Mouse (Mus musculus) forebrain, embryonic 14.5 days (tissue): ENCODE measurements at regions not wholly inside any gene's neighbourhood (a gene's known extent, or its start where the extent isn't known, plus 50 kb on each side); places are given as distances from the start of the nearest gene placed in this dataset.

Experiments
- ATAC-seq: fragments of 200-750 bp; cut with Nextera tagmentation; 2 replicates; pipeline ENCODE4 v1.8.0; 2017; ENCODE audit warnings: mild to moderate bottlenecking, moderate library complexity
- DNase-seq: peaks from one replicate; pipeline ENCODE4 v3.0.0-alpha.2; 2015; ENCODE audit warnings: low spot score
- H3K27ac ChIP-seq: fragments of 300-500 bp; sonication (generic); 2 replicates; pipeline ENCODE4 v1.5.1; 2014; ENCODE audit warnings: low read depth, mild to moderate bottlenecking, control low read depth, low read length, moderate library complexity
- H3K27me3 ChIP-seq: fragments of 300-500 bp; sonication (generic); replicated peaks from 2 replicates; pipeline ENCODE4 v1.6.1; 2014; ENCODE audit warnings: low read length, control low read depth, mixed read lengths; ENCODE audit not compliant: control insufficient read depth, insufficient read depth
- H3K36me3 ChIP-seq: fragments of 300-500 bp; sonication (generic); 2 replicates; pipeline ENCODE4 v1.6.1; 2014; ENCODE audit warnings: low read length, control low read depth; ENCODE audit not compliant: control insufficient read depth, insufficient read depth
- H3K4me1 ChIP-seq: fragments of 300-500 bp; sonication (generic); 2 replicates; pipeline ENCODE4 v1.6.1; 2014; ENCODE audit warnings: antibody characterized with exemption, low read length, control low read depth; ENCODE audit not compliant: control insufficient read depth, insufficient read depth
- H3K4me2 ChIP-seq: fragments of 300-500 bp; sonication (generic); 2 replicates; pipeline ENCODE4 v1.6.1; 2014; ENCODE audit warnings: mild to moderate bottlenecking, control low read depth, low read length
- H3K4me3 ChIP-seq: fragments of 300-500 bp; sonication (generic); 2 replicates; pipeline ENCODE4 v1.5.1; 2014; ENCODE audit warnings: low read depth, low read length, control low read depth
- H3K9ac ChIP-seq: fragments of 300-500 bp; sonication (generic); 2 replicates; pipeline ENCODE4 v1.6.1; 2014; ENCODE audit warnings: mild to moderate bottlenecking, low read length, control low read depth, moderate library complexity
- H3K9me3 ChIP-seq: fragments of 300-500 bp; sonication (generic); replicated peaks from 2 replicates; pipeline ENCODE4 v1.6.1; 2016; ENCODE audit warnings: low read length, control low read depth, mixed read lengths; ENCODE audit not compliant: control insufficient read depth
- WGBS: fragments of 180-500 bp; shearing (Covaris S2); extraction: QIAGEN DNeasy Blood & Tissue Kit; methylation state at CpG from one replicate; pipeline ENCODE4 v1.1.7; 2014; 5-methylcytosine and 5-hydroxymethylcytosine counted together

DNA sequence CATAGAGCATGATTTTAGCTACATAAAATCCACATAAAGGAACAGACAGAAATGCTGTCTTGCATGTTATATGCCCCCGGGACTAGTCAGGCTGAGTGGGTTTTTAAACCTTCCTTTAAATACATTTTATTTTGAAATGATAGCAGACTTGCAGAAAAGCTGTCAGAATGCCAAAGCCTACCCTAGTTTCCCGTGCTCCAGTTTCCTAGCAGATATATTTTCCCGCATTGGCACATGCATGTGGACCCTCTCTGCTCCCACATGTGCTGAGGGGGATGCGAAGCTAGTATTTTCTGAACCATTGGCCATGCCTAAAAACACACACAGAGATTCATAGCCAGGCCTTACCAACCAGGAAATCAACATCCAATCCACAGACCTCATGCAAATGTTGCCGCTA is 105.8 kb downstream of the Utp6 start:
- Histone ChIP-seq H3K9me3 (no peaks in the 10 kb centered on the region), H3K27me3 (no peaks in the 10 kb centered on the region), H3K4me3 (no peak overlapping the region), H3K27ac (no peak overlapping the region), H3K9ac (no peak overlapping the region), H3K36me3 (no peaks in the 10 kb centered on the region), H3K4me2 (no peak overlapping the region), H3K4me1 (no peaks in the 10 kb centered on the region)
- peak; percentile 15 for DNase-seq
- no peak for ATAC-seq
- 91% methylated on average over 5 of the region's 5 CpGs for WGBS

DNA sequence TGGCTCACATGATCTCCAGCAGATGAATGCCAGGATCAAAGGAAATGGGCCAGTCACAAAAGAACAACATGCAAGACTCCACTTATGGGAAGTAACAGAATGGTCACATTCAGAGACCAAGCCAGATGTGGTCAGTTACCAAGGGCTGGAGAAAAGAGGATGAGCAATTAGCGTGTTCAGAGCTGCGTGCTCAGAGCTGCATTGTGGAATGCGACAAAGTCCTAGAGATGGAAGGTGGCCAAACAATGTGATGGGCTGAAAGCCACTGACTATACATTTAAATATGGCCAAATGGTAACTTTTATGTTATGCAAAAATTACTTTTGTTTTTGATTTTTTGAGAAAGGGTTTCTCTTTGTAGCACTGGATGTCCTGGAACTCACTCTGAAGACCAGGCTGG is 112.6 kb downstream of the Utp6 start:
- no peaks in the 10 kb centered on the region for H3K36me3 ChIP-seq
- H3K27ac ChIP-seq: no peak overlapping the region
- DNase-seq: no peak
- no peaks in the 10 kb centered on the region for H3K4me1 ChIP-seq
- H3K9ac ChIP-seq: no peak overlapping the region
- 73% methylated on average over 3 of the region's 3 CpGs for WGBS
- ATAC-seq: no peak
- H3K4me2 ChIP-seq: no peak overlapping the region
- no peaks in the 10 kb centered on the region for H3K27me3 ChIP-seq
- H3K9me3 ChIP-seq: no peaks in the 10 kb centered on the region
- H3K4me3 ChIP-seq: no peak overlapping the region

DNA sequence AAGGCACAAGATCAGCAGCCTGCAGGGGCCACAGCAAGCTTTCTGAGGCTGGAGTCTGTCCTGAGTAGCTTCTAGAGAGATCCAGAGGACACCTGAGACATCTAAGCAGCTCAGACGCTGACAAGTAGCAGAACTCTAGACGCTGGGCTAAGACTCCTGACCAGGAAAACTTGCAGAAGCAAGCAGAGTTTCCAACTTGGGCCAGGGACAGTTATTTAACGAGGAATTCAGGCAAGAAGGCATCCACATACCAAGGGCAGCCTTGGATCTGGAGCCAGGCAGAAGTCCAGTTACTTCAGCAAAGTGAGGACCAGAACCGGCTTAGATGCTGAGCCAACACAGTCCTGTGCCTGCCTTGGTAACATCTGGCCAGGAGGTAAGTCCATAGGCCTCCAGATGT is 117.8 kb downstream of the Utp6 start:
- no peaks in the 10 kb centered on the region for H3K27me3 ChIP-seq
- WGBS: 80% methylated on average over 4 of the region's 4 CpGs
- ATAC-seq: no peak
- no peak overlapping the region for H3K4me2 ChIP-seq
- H3K36me3 ChIP-seq: no peaks in the 10 kb centered on the region
- no peaks in the 10 kb centered on the region for H3K9me3 ChIP-seq
- H3K9ac ChIP-seq: no peak overlapping the region
- no peak overlapping the region for H3K4me3 ChIP-seq
- H3K4me1 ChIP-seq: no peaks in the 10 kb centered on the region
- no peak for DNase-seq
- no peak overlapping the region for H3K27ac ChIP-seq

DNA sequence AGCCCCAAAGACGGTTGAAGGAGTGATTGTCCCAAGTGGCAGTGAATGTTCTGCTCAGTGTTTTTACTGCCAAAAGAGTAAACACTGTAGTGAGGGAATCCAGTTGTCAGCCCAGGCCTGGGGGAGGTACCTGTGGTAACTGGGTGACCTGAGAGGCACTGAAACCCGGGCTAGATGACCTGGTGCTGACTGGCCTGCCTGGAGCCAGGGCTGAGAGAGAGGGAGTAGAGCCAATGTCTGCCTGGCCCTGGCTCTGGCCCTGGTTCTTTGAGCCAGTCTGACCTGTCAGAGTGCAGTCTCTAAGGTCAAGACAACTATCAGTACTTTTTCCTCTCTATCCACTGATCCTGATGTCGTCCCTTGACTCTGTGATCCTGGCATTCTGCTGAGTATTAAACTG is 119.2 kb downstream of the Utp6 start:
- H3K36me3 ChIP-seq: no peaks in the 10 kb centered on the region
- no peak for DNase-seq
- WGBS: 66% methylated on average over 3 of the region's 3 CpGs

DNA sequence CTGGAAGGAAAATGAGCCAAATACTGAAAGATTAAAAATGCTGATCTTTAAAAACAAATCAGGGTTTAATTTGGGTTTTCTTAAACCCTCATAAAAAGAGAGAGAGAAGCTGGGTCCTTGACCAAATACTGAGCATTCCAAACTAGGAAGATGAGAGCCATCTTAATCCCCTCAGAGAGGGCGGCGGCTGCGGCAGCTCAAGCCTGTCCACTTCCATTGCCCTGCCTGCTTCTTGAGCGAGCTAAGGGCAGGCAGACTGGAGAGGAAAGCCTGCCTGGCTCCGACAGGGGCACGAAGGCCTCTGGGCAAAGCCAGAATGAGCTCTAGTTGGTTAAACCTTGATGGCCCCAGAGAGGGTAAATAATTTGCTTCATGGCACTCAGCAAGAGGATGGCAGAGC is 122.2 kb downstream of the Utp6 start:
- DNase-seq (no peak), ATAC-seq (no peak)
- H3K9me3 ChIP-seq: no peaks in the 10 kb centered on the region
- no peak overlapping the region for H3K9ac ChIP-seq
- no peak overlapping the region for H3K27ac ChIP-seq
- no peak overlapping the region for H3K4me3 ChIP-seq
- no peaks in the 10 kb centered on the region for H3K27me3 ChIP-seq
- WGBS: 78% methylated on average over 6 of the region's 6 CpGs
- no peaks in the 10 kb centered on the region for H3K36me3 ChIP-seq
- H3K4me2 ChIP-seq: no peak overlapping the region
- H3K4me1 ChIP-seq: no peaks in the 10 kb centered on the region

More for the DNA sequence above, 119.2 kb downstream of the Utp6 start:
- no peaks in the 10 kb centered on the region for H3K27me3 ChIP-seq
- H3K27ac ChIP-seq: no peak overlapping the region
- no peak overlapping the region for H3K4me2 ChIP-seq
- H3K4me1 ChIP-seq: no peaks in the 10 kb centered on the region
- no peaks in the 10 kb centered on the region for H3K9me3 ChIP-seq
- ATAC-seq: no peak
- H3K9ac ChIP-seq: no peak overlapping the region
- H3K4me3 ChIP-seq: no peak overlapping the region

DNA sequence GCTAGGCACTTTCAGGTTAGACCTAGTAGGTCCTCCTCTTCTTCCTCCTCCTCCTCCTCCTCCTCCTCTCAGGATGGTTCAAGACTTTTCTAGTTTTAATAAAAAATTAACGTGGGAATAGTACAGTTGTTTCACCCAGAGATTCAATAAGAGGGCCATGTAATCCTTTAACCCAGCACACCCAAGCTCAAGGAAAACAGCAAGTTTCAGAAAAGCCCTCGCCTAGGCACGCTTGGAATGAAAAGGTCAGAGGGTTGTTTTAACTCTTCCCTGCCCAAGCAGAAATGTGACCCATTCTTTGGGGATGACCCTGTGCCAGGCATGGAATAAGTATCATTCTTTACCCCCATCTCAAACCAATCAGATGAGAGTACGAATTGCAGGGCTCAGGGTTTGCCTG is 124.1 kb downstream of the Utp6 start:
- Histone ChIP-seq H3K4me1 (no peaks in the 10 kb centered on the region), H3K4me2 (no peak overlapping the region), H3K9ac (no peak overlapping the region), H3K27ac (no peak overlapping the region), H3K27me3 (no peaks in the 10 kb centered on the region), H3K36me3 (no peaks in the 10 kb centered on the region), H3K9me3 (no peaks in the 10 kb centered on the region), H3K4me3 (no peak overlapping the region)
- no peak for DNase-seq
- WGBS: 52% methylated on average over 4 of the region's 4 CpGs
- no peak for ATAC-seq

DNA sequence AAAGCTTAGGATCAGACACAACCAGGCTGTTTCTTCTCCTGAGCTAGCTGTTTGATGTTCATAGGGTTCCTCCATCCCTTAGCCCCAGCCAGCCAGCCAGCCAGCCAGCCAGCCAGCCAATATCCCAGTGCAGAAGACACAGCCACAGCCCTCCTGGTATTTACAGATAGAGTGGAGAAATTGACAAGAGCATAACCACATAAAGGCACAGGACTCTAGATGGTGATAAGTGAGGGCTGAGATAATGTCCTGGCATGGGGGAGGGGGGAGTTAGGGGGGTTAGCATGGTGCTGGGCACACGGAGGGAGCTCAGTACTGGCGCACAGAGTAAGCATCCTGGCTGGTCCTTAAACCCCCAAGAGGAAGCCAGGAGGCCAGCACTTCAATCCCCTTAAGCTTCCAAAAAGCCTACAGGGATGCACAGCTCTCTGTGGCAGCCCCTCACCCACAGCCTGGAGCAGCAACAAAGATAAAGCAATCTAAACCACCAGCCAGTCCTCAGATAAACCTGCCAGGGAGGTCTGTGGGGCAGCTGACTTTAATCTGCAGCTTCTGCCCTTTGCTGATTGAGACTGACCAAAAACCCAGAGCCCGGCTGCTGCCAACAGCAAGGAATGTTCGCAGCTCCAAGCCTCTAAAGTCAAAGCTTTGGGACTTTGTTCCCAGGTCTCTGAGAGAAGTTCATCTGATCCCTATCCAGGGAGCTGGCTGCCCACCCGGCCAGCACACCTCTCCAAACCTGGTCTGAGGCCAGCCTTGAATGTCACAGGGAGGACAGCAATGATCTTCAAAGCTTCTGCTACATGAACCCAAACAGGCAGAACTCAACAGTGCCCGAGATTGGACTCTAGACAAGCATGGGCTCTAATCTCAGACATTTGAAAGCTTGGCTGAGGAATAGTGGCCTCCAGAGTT is 124.9 kb downstream of the Utp6 start:
- H3K27me3 ChIP-seq: no peaks in the 10 kb centered on the region
- DNase-seq (no peak), ATAC-seq (no peak)
- no peaks in the 10 kb centered on the region for H3K4me1 ChIP-seq
- H3K4me2 ChIP-seq: no peak overlapping the region
- 69% methylated on average over 6 of the region's 6 CpGs for WGBS
- no peak overlapping the region for H3K27ac ChIP-seq
- H3K4me3 ChIP-seq: no peak overlapping the region
- no peaks in the 10 kb centered on the region for H3K9me3 ChIP-seq
- no peaks in the 10 kb centered on the region for H3K36me3 ChIP-seq
- no peak overlapping the region for H3K9ac ChIP-seq

DNA sequence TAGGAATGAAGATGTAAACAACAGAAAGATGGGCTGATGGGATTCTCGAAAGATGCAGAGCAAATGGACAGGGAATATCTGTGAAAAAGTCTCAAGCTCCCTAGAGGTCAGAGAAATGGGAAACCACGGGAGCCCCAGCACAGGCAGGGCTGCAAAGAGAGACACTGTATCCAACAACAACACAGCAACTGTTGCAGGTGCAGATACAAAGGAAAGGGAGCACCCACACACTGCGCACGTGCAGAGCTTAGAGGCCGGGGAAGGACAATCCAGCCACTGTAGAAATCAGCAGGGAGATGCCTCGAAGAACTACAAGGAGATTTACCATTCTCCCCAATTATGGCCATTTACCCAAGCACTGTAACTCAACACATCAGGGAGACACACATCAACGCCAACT is 126.3 kb downstream of the Utp6 start:
- H3K4me1 ChIP-seq: no peaks in the 10 kb centered on the region
- H3K27ac ChIP-seq: no peak overlapping the region
- no peak for ATAC-seq
- no peak for DNase-seq
- H3K9me3 ChIP-seq: no peaks in the 10 kb centered on the region
- WGBS: 81% methylated on average over 7 of the region's 7 CpGs
- no peaks in the 10 kb centered on the region for H3K36me3 ChIP-seq
- no peak overlapping the region for H3K4me2 ChIP-seq
- H3K4me3 ChIP-seq: no peak overlapping the region
- no peak overlapping the region for H3K9ac ChIP-seq
- H3K27me3 ChIP-seq: no peaks in the 10 kb centered on the region

DNA sequence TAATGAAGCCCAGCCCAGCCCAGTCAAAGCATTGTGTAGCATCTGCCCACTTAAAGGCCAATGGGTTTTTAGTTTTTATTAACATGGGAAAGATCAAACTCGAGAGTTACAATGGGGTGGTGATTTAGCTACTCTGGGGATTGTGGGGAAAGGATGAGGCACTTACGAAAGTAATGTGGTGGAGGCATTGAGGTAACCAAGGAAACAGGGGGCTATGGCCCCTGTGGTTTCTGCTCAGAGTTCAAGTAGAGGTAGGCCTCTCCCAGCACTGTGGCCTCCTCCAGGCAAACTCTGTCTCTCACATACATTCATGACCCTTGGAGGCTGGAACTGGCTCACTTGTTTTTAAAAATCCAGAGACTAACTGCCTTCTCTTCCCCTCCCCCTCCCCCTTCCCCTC is 128.4 kb downstream of the Utp6 start:
- 30% methylated on average over 2 of the region's 2 CpGs for WGBS
- H3K9me3 ChIP-seq: no peaks in the 10 kb centered on the region
- H3K27ac ChIP-seq: no peak overlapping the region
- ATAC-seq (no peak), DNase-seq (no peak)
- no peak overlapping the region for H3K9ac ChIP-seq
- no peaks in the 10 kb centered on the region for H3K27me3 ChIP-seq
- H3K4me2 ChIP-seq: no peak overlapping the region
- no peaks in the 10 kb centered on the region for H3K4me1 ChIP-seq
- no peak overlapping the region for H3K4me3 ChIP-seq
- no peaks in the 10 kb centered on the region for H3K36me3 ChIP-seq
